ENCODE assay signal across 24 mouse cellular contexts in the genomic region with DNA sequence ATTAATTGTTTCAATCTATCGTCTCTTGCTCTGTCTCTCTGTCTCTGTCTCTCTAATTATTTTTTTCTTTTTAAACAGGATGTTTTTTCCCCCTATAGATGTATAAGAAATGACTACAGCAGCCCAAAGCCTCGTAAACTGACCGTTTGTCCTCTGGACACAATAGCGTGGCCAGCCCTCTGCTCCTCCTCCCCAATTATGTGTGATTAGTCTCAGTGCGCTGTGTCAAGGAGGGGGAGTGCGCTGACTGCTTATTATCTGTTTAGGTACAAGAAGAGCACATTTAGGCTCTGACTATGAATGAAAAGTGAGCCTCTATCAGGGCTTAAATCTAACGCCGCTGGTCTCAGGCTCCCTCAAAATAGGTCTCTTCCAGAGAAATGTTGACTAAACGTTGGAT.
DNase-seq lines count a peak whose midpoint lies in the region; ATAC-seq lines count a peak whose summit lies in the region.
"Had no signal": no experiment of that assay in that cellular context is flagged by ENCODE, and none has a peak within 500 bp of the region (broad histone marks: within the 10 kb centered on the region; RNA-seq: fewer than 3 reads in every experiment).

No protein-coding gene starts in this region.

- peak overlapping the region; percentile 42; the same call in 1 of the 2 replicates for H3K4me2 ChIP-seq in forebrain, embryonic 12.5 days
- no peak overlapping the region for H3K4me2 ChIP-seq in forebrain, embryonic 16.5 days (ENCODE audit: low read length)
- H3K4me2 ChIP-seq in forebrain, embryonic 15.5 days (replicated peaks), result 0 out of 2 replicates have a peak overlapping the region, but pooled peaks have one; percentile 8
- H3K4me2 ChIP-seq: heart, embryonic 15.5 days; limb, embryonic 15.5 days; lung, embryonic 14.5 days; midbrain, embryonic 13.5 days had no signal

- DNase-seq in MN1 (ENCODE audit: low spot score), result peak; percentile 21
- DNase-seq in embryo, embryonic 10.5 days (ENCODE audit: low spot score), result peak; percentile 75
- DNase-seq in cerebellum, postnatal 36 days, result no peak
- DNase-seq in ovary, postnatal 36 days (ENCODE audit: low spot score), result no peak
- no peak for DNase-seq in kidney, adult 11 months
- DNase-seq: cerebellum, adult 11-12 months; cerebellum, postnatal 10 days; heart, postnatal 36 days; kidney, postnatal 36 days; right cerebral cortex, adult 18-20 months; thymus, postnatal 4 days had no signal

- peaks cover 68% of the 10 kb centered on the region for H3K27me3 ChIP-seq in forebrain, embryonic 12.5 days
- peaks cover 61% of the 10 kb centered on the region for H3K27me3 ChIP-seq in forebrain, embryonic 16.5 days (replicated peaks; ENCODE audit: control insufficient read depth, insufficient read depth, low read length)
- peaks cover 77% of the 10 kb centered on the region for H3K27me3 ChIP-seq in forebrain, embryonic 15.5 days

- ATAC-seq in forebrain, embryonic 12.5 days (ENCODE audit: low FRiP score), result peak; percentile 47
- no peak for ATAC-seq in forebrain, embryonic 16.5 days
- no peak for ATAC-seq in forebrain, embryonic 15.5 days (replicated peaks)
- ATAC-seq: hindbrain, postnatal 0 days; intestine, embryonic 16.5 days; midbrain, embryonic 13.5 days had no signal

- no peak overlapping the region for H3K4me3 ChIP-seq in forebrain, embryonic 12.5 days (replicated peaks)
- H3K4me3 ChIP-seq in forebrain, embryonic 16.5 days (replicated peaks; ENCODE audit: low read length), result no peak overlapping the region
- no peak overlapping the region for H3K4me3 ChIP-seq in forebrain, embryonic 15.5 days
- H3K4me3 ChIP-seq: erythroblast, embryonic 14.5 days; heart, embryonic 15.5 days; limb, embryonic 15.5 days; midbrain, embryonic 13.5 days; myocyte; stomach, embryonic 15.5 days had no signal

- no peak overlapping the region for H3K9ac ChIP-seq in forebrain, embryonic 12.5 days
- H3K9ac ChIP-seq in forebrain, embryonic 16.5 days (replicated peaks; ENCODE audit: low read depth, low read length), result no peak overlapping the region
- H3K9ac ChIP-seq in forebrain, embryonic 15.5 days (replicated peaks), result no peak overlapping the region
- H3K9ac ChIP-seq: heart, embryonic 15.5 days; limb, embryonic 15.5 days; liver, embryonic 14.5 days; lung, embryonic 14.5 days; midbrain, embryonic 13.5 days; stomach, embryonic 15.5 days had no signal

- WGBS in forebrain, embryonic 12.5 days, result 2% methylated on average over 9 of the region's 9 CpGs
- WGBS in forebrain, embryonic 16.5 days, result 7% methylated on average over 9 of the region's 9 CpGs
- WGBS in forebrain, embryonic 15.5 days, result 3% methylated on average over 9 of the region's 9 CpGs

- peaks cover 37% of the 10 kb centered on the region for H3K4me1 ChIP-seq in forebrain, embryonic 12.5 days
- peaks cover 16% of the 10 kb centered on the region for H3K4me1 ChIP-seq in forebrain, embryonic 16.5 days (replicated peaks; ENCODE audit: control insufficient read depth, insufficient read depth, low read length)
- H3K4me1 ChIP-seq in forebrain, embryonic 15.5 days, result peaks cover 20% of the 10 kb centered on the region

- H3K9me3 ChIP-seq in forebrain, embryonic 12.5 days, result no peaks in the 10 kb centered on the region
- H3K9me3 ChIP-seq in forebrain, embryonic 16.5 days (ENCODE audit: control insufficient read depth, low read length), result no peaks in the 10 kb centered on the region
- H3K9me3 ChIP-seq in forebrain, embryonic 15.5 days, result no peaks in the 10 kb centered on the region
- H3K9me3 ChIP-seq: heart, embryonic 15.5 days; limb, embryonic 15.5 days; midbrain, embryonic 13.5 days; stomach, embryonic 15.5 days had no signal

- no peaks in the 10 kb centered on the region for H3K36me3 ChIP-seq in forebrain, embryonic 12.5 days (replicated peaks)
- no peaks in the 10 kb centered on the region for H3K36me3 ChIP-seq in forebrain, embryonic 16.5 days (ENCODE audit: control insufficient read depth, insufficient read depth)
- H3K36me3 ChIP-seq in forebrain, embryonic 15.5 days, result no peaks in the 10 kb centered on the region
- H3K36me3 ChIP-seq: heart, embryonic 15.5 days; limb, embryonic 15.5 days; midbrain, embryonic 13.5 days; stomach, embryonic 15.5 days had no signal

- no peak overlapping the region for H3K27ac ChIP-seq in forebrain, embryonic 12.5 days
- H3K27ac ChIP-seq in forebrain, embryonic 16.5 days (ENCODE audit: low read length), result no peak overlapping the region
- no peak overlapping the region for H3K27ac ChIP-seq in forebrain, embryonic 15.5 days (replicated peaks)
- H3K27ac ChIP-seq: heart, embryonic 15.5 days; hindbrain, postnatal 0 days; limb, embryonic 15.5 days; liver, embryonic 14.5 days; midbrain, embryonic 13.5 days; stomach, embryonic 15.5 days had no signal

Comparison
In these comparisons a context has a peak if more than half of its experiments do, and no peak if none do; other contexts are left out.
1. DNase-seq: peak in MN1 (single experiment) and embryo, embryonic 10.5 days (single experiment); none in cerebellum, postnatal 36 days (0 of 2), ovary, postnatal 36 days (single experiment) and kidney, adult 11 months (single experiment).